Mouse (Mus musculus): Measurements from ENCODE around the gene Olfr1262. TPM values are rescaled to one million over a fixed set of nuclear protein-coding genes. Genes with fewer than 3 reads are reported as not detected.

Olfr1262 gene
- total RNA-seq (2014; fragmentation: Nextera tagmentation): not detected in 2 replicates
- not detected in 2 replicates for total RNA-seq (2017)

- no peak for ATAC-seq (replicated peaks; ENCODE audit: low FRiP score, low TSS enrichment, poor library complexity, severe bottlenecking)
These were observed at the start of gene Olfr1262 for GRCm38 (mm10) chr2:89999845-90000244. Gene Olfr1262 (plus strand): TSS chr2:90000145.

- ATAC-seq (replicated peaks; ENCODE audit: low FRiP score, low TSS enrichment, poor library complexity, severe bottlenecking): no peak
These were observed 25.8 kb upstream of the Olfr1262 start, which contains the start of gene Olfr1260 for GRCm38 (mm10) chr2:89974184-89974583. Gene Olfr1260 (plus strand): TSS chr2:89974340.

GRCm38 (mm10) chr2:89977709-89978108 lies 22.2 kb upstream of the Olfr1262 start:
- no peak for ATAC-seq (replicated peaks; ENCODE audit: low FRiP score, low TSS enrichment, poor library complexity, severe bottlenecking)

GRCm38 (mm10) chr2:89990921-89991320 lies 9.0 kb upstream of the Olfr1262 start, which contains the start of gene Olfr1261:
Gene Olfr1261 (plus strand): TSS chr2:89991221.
- ATAC-seq (replicated peaks; ENCODE audit: low FRiP score, low TSS enrichment, poor library complexity, severe bottlenecking): no peak

- no peak for ATAC-seq (replicated peaks; ENCODE audit: low FRiP score, low TSS enrichment, poor library complexity, severe bottlenecking)
These were observed 11.9 kb downstream of the Olfr1262 start, which contains the start of gene Olfr1263 for GRCm38 (mm10) chr2:90011831-90012230. Gene Olfr1263 (plus strand): TSS chr2:90012131.

- ATAC-seq (replicated peaks; ENCODE audit: low FRiP score, low TSS enrichment, poor library complexity, severe bottlenecking): no peak
These were observed 25.5 kb downstream of the Olfr1262 start, which contains the start of gene Olfr1264 for GRCm38 (mm10) chr2:90025477-90025876. Gene Olfr1264 (minus strand): TSS chr2:90025577.

GRCm38 (mm10) chr2:90035037-90035436 lies 35.1 kb downstream of the Olfr1262 start, which contains the start of gene Olfr1265:
Gene Olfr1265 (plus strand): TSS chr2:90035337.
- no peak for ATAC-seq (replicated peaks; ENCODE audit: low FRiP score, low TSS enrichment, poor library complexity, severe bottlenecking)

Other genes starting within 250 kb of the Olfr1262 start
- gene Olfr1253, start 243.1 kb upstream of the Olfr1262 start, total RNA-seq (2014; fragmentation: Nextera tagmentation): not detected in 2 replicates
- gene Olfr1253, start 243.1 kb upstream of the Olfr1262 start, total RNA-seq (2017): not detected in 2 replicates
- not detected in 2 replicates for gene Olfr1254, start 206.5 kb upstream of the Olfr1262 start, total RNA-seq (2014; fragmentation: Nextera tagmentation)
- not detected in 2 replicates for gene Olfr1254, start 206.5 kb upstream of the Olfr1262 start, total RNA-seq (2017)
- not detected in 2 replicates for gene Olfr1255, start 188.1 kb upstream of the Olfr1262 start, total RNA-seq (2014; fragmentation: Nextera tagmentation)
- not detected in 2 replicates for gene Olfr1255, start 188.1 kb upstream of the Olfr1262 start, total RNA-seq (2017)
- not detected in 2 replicates for gene Olfr1256, start 158.6 kb upstream of the Olfr1262 start, total RNA-seq (2014; fragmentation: Nextera tagmentation)
- gene Olfr1256, start 158.6 kb upstream of the Olfr1262 start, total RNA-seq (2017): not detected in 2 replicates
- gene Olfr48, start 151.9 kb upstream of the Olfr1262 start, total RNA-seq (2014; fragmentation: Nextera tagmentation): not detected in 2 replicates
- not detected in 2 replicates for gene Olfr48, start 151.9 kb upstream of the Olfr1262 start, total RNA-seq (2017)
- not detected in 2 replicates for gene Olfr1257, start 121.7 kb upstream of the Olfr1262 start, total RNA-seq (2014; fragmentation: Nextera tagmentation)
- not detected in 2 replicates for gene Olfr1257, start 121.7 kb upstream of the Olfr1262 start, total RNA-seq (2017)
- not detected in 2 replicates for gene Olfr1258, start 72.8 kb upstream of the Olfr1262 start, total RNA-seq (2014; fragmentation: Nextera tagmentation)
- gene Olfr1258, start 72.8 kb upstream of the Olfr1262 start, total RNA-seq (2017): not detected in 2 replicates
- gene Olfr1259, start 51.5 kb upstream of the Olfr1262 start, total RNA-seq (2014; fragmentation: Nextera tagmentation): not detected in 2 replicates
- gene Olfr1259, start 51.5 kb upstream of the Olfr1262 start, total RNA-seq (2017): not detected in 2 replicates
- gene Olfr1260, start 25.8 kb upstream of the Olfr1262 start, total RNA-seq (2014; fragmentation: Nextera tagmentation): not detected in 2 replicates
- not detected in 2 replicates for gene Olfr1260, start 25.8 kb upstream of the Olfr1262 start, total RNA-seq (2017)
- gene Olfr1261, start 8.9 kb upstream of the Olfr1262 start, total RNA-seq (2014; fragmentation: Nextera tagmentation): not detected in 2 replicates
- gene Olfr1261, start 8.9 kb upstream of the Olfr1262 start, total RNA-seq (2017): not detected in 2 replicates
- not detected in 2 replicates for gene Olfr1263, start 12.0 kb downstream of the Olfr1262 start, total RNA-seq (2014; fragmentation: Nextera tagmentation)
- not detected in 2 replicates for gene Olfr1263, start 12.0 kb downstream of the Olfr1262 start, total RNA-seq (2017)
- gene Olfr1264, start 25.4 kb downstream of the Olfr1262 start, total RNA-seq (2014; fragmentation: Nextera tagmentation): not detected in 2 replicates
- gene Olfr1264, start 25.4 kb downstream of the Olfr1262 start, total RNA-seq (2017): not detected in 2 replicates
- not detected in 2 replicates for gene Olfr1265, start 35.2 kb downstream of the Olfr1262 start, total RNA-seq (2014; fragmentation: Nextera tagmentation)
- gene Olfr1265, start 35.2 kb downstream of the Olfr1262 start, total RNA-seq (2017): not detected in 2 replicates
- not detected in 2 replicates for gene Olfr140, start 63.4 kb downstream of the Olfr1262 start, total RNA-seq (2014; fragmentation: Nextera tagmentation)
- gene Olfr140, start 63.4 kb downstream of the Olfr1262 start, total RNA-seq (2017): not detected in 2 replicates
- not detected in 2 replicates for gene Olfr1269, start 121.3 kb downstream of the Olfr1262 start, total RNA-seq (2014; fragmentation: Nextera tagmentation)
- not detected in 2 replicates for gene Olfr1269, start 121.3 kb downstream of the Olfr1262 start, total RNA-seq (2017)
- not detected in 2 replicates for gene Olfr32, start 142.2 kb downstream of the Olfr1262 start, total RNA-seq (2014; fragmentation: Nextera tagmentation)
- gene Olfr32, start 142.2 kb downstream of the Olfr1262 start, total RNA-seq (2017): not detected in 2 replicates
- not detected in 2 replicates for gene Olfr1270, start 152.9 kb downstream of the Olfr1262 start, total RNA-seq (2014; fragmentation: Nextera tagmentation)
- not detected in 2 replicates for gene Olfr1270, start 152.9 kb downstream of the Olfr1262 start, total RNA-seq (2017)
- not detected in 2 replicates for gene Olfr1506, start 224.3 kb downstream of the Olfr1262 start, total RNA-seq (2014; fragmentation: Nextera tagmentation)
- gene Olfr1506, start 224.3 kb downstream of the Olfr1262 start, total RNA-seq (2017): not detected in 2 replicates